Mouse (Mus musculus): ENCODE results near the gene Naga.

GRCm38 (mm10) chr15:82322195-82322594 is 16.5 kb downstream of the Naga start:
- TF ChIP-seq CTCF (conservative IDR thresholded peaks at IDR 0.05; ENCODE audit: low read length) (no peak), NANOG (IDR thresholded peaks at IDR 0.05; ENCODE audit: borderline replicate concordance, low read length) (no peak), POU5F1 (IDR thresholded peaks at IDR 0.05; ENCODE audit: borderline replicate concordance, low read length) (no peak)
